Mouse (Mus musculus) lung, adult 18-20 months (tissue): ENCODE data around the gene Pold1.

Source experiments
- DNase-seq, 2 experiments: peaks; one replicate each; pipeline ENCODE4 v3.0.0; 2022; ENCODE audit warnings: mixed read lengths in 2 of 2

Pold1 gene

DNA sequence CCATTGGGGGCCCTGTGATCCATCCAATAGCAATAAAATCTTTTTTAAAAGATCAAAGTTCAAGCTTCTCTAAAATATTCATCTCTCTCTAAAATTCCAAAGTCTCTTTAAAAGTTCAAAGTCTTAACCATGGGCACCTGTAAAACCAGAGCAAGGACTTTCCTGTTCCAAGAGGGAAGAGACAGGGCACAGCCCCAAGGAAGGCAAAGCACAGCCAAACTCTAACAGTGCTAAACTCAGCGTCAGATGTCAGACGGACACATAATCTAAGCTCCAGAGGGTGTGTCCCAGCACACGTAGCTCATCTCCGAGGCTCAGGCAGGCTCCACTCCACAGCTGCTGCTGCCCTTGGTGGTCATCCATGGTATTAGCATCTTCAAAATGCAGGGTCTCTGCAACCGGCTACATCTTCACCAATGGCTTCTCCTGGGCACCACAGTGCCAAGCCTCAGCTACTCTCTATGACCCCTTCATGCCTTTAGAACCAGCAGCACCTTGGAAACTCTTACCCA, 27.7 kb upstream of the Pold1 start:
- no peak for DNase-seq

DNA sequence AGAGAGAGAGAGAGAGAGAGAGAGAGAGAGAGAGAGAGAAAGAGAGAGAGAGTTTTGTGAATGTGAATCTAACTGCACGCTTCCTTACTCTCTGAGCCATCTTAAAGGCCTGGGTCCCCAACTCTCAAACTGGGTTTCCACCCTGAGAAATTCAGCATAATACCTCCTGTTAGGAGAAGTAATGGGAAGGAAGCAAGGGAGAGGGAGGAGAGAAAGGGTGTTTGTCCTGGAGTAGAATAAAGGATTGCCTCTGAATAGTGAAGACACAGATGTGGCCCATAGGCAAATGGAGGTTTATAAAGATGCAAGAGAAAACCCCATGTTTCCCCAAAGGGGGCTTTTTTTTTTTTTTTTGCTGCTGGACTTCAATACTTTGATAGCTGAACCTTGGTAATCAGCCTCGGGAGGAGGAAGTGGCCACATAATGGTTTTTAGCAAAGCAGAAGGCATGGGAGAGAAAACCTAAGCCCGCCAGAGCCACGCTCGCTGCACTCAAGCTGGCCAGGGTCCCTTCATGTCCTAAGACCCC, 24.4 kb upstream of the Pold1 start:
- no peak for DNase-seq

GRCm38 (mm10) chr7:44572213-44572701, 23.6 kb upstream of the Pold1 start, which contains the start of gene Napsa:
Gene Napsa (plus strand): TSS chr7:44572380.
- peak; percentile 79 to 81 for DNase-seq

GRCm38 (mm10) chr7:44571811-44572210, 23.2 kb upstream of the Pold1 start:
- DNase-seq = no peak

GRCm38 (mm10) chr7:44570989-44571388, 22.3 kb upstream of the Pold1 start:
- DNase-seq = no peak

DNA sequence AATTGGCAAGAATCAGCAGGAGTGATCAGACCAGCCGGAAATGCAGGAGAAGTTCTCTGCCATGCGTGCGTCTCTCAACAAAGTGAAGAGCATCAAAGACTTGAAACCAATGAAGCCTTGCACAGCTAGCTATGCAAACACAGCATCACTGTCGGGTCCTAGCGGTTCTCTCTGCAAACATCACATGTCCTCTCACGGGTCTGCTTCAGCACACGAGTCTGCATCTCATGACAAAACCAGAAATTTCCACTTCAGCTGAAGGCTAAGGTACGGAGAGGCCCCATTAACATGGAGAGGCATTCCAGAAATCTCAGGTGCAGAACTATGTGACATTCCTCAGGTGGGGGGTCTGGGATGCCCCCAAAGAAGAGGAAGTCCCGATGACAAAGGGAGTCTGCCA, 20.2 kb upstream of the Pold1 start:
- DNase-seq = no peak

DNA sequence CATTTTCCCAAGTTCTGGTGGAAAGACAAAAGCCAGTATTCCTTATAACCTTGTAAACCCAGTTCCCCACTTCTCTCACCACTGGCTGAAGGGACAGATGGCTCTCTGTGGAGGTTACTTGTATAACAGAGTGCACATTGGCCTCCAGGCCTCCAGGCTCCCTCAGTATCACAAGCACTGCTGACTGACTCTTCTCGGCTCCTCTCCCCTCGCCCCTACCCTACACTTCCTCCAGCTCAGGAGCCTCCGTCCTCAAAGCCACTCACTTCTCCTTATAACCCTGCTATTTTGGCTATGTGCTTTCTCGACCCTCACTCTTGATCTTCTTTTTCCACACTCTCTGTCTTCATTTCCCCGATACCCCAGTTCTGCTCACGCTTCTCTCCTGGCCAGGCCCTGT, 16.8 kb upstream of the Pold1 start:
- DNase-seq = no peak

GRCm38 (mm10) chr7:44564486-44564885, 15.8 kb upstream of the Pold1 start:
- DNase-seq = no peak

DNA sequence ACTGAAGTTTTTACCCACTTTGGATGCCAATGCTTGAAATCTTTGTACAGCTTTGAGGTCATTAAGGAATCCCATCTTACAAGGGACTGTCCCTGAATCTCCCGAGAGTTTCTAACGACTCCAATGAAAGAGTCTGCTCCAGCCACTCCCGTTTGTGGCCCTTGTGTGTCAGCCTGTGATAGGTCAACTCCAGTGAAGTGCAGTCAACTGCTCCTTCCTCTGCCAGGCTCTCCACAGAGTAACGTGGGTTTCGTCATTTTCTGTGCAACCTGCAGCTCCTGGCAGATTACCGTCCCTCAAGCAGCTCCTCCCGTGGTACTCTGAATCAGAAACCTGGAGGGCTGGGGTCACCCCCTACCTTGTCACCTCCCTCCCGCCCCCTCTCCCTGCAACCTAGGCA, 14.6 kb upstream of the Pold1 start:
- peak; percentile 60 to 63 for DNase-seq

GRCm38 (mm10) chr7:44560435-44561400, 12.1 kb upstream of the Pold1 start:
- peak; percentile 70 to 79 for DNase-seq

DNA sequence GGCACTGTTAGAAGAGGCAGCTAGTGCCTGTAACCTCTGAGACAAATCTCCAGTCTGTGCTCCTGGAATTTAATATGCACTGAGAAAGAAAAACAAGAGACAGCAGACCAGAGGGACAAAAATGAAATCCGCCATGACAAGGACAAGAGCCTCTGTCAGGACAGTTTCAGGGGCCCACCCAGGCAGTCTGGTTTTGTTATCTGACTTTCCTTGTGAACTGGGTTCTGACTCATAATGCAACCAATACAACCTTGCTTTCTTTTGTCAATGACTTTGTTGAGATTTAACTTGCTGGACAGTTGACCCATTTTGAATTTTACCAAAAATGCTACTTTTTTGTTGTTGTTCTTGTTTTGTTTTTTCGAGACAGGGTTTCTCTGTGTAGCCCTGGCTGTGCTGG, 9.0 kb upstream of the Pold1 start:
- DNase-seq = no peak

DNA sequence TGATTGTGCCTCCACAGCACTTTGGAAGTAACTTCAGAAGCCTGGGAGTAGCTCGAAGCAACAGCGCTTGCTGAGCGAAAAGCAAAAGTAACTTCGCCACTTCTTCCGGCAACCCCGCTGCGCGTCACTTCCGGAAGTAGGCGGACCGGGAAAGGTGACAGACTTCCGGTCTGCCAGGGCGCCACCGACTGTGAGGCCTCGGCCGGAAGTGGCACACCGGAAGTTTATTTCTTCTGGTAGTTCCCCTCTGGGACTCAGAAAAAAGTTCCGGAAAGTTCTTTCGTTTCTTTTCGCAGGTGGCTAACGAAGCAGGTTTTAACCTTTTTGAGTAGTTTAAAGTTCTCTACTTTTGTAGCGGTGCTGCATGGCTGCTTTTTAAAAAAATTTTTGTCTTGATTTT, 5.2 kb upstream of the Pold1 start, which contains the start of gene Nr1h2:
TSS of gene Nr1h2 (minus strand) at position 126 of the 400 bp plus-strand sequence.
- DNase-seq = peak; percentile 97 to 98

GRCm38 (mm10) chr7:44553196-44553764, 4.6 kb upstream of the Pold1 start:
- DNase-seq = peak; percentile 71 to 77

GRCm38 (mm10) chr7:44552141-44552908, 3.7 kb upstream of the Pold1 start:
- no peak for DNase-seq

DNA sequence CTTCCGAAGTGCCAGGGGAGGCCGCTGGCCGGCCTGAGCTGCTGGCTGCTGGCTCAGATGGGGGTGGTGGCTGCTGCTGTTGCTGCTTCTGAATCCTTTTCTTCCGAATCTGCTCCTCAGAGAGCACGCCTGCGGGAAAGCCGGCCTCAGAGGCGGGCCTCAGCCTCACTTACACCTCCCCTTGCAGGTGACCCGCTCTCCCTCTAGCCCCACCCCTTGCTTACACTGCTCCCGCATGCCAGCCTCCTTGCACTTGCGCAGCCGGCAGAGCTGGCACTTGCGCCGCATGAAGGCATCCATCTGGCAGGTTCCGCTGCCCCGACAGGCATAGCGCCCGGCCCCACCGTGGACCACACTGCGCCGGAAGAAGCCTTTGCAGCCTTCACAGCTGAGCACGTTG, 3.1 kb upstream of the Pold1 start:
- no peak for DNase-seq

DNA sequence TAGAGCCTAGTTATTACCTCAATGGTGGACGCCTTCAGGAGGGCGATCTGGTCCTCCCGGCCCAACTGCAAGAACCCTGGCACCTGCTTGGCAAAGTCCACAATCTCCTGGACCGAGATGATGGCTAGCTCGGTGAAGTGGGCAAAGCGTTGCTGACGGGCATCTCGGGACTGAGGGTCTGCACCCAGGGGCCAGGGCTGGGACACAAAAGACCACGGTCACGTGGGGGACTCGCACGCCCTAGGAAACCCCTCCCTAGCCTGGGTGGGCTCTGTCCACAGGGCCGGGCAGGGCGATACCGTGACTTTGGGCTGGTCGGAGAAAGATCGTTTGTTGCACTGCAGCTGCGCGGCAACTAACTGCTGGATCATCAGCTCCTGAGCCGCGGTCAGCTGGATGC, 2.7 kb upstream of the Pold1 start:
- no peak for DNase-seq

- DNase-seq = no peak
These were observed 1.7 kb upstream of the Pold1 start for GRCm38 (mm10) chr7:44550409-44550678.

DNA sequence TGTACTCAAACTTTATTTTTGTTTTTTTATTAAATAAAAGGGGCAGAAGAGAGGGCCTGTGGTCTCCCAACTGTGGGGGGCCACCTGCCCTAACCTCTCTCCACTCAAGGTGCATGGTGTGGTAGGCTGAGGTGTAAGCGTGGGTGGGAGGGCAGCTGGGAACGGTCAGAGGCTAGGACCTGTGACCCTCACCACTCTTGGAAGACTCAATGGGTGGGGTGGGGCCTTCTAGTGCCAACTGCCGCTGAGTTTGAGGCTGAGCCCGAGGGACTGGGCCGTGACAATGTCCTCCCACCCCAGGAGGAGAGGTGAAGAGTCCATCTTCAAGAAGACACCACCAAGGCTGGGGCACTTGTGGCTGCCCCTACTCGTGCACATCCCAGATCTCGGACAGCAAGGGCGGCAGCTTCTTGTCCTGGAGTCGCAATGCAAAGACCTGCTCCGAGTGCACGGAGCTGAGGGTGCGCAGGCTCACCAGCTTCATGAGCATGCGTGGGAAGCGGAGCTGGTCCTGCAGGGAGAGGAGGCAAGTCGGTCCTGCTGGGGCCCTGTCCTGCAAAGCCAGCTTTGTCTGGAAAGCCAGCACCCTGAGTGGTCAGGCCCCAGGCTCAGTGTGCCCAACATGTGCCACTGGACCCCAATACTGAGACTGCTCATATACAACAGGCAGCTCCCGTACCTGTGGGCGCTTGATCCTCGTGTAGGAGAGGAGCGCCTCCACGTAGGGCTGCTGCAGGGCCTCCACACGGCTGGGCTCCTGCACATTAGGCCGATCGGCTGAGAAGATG, 1.2 kb upstream of the Pold1 start:
- DNase-seq = no peak

DNA sequence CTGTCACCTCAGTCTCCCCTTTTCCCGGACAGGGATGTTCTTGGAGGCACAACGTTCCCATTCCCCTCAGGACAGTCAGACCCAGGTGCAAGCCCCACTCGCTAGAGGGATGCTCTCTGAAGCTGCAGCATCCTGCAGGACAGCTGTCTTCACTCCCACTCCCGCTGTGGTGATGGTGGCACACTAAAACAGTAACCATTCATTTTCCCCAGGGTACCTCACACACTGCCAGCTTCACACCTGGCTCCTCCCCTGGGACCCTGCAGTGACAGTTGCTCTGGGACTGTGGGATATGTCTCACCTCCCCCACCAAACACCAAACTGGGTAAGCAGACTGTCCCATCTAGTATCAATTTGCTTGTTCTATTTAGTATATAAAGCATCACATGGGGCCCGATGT, 924 bp downstream of the Pold1 start:
- DNase-seq = no peak

DNA sequence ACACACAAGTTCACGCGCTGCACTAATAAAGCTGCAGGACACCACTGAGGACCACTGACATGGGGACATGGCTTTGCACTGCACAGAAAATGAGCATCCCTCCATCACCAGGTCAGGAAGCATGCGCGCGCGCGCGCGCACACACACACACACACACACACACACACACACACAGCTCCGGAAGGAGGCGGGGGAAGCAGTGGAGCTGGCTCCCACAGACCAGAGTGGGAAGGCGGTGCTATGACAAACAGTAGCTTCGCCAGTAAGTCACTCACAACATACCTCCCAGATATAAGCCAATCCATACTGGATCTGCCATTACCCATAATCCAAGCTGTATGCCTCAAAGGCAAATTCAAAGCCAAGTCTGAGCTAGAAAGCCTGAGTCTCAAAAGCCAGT, 1.6 kb downstream of the Pold1 start:
- DNase-seq = no peak

- no peak for DNase-seq
These were observed 2.4 kb downstream of the Pold1 start for GRCm38 (mm10) chr7:44546274-44546673.

GRCm38 (mm10) chr7:44543071-44543470, 5.6 kb downstream of the Pold1 start:
- DNase-seq = no peak
